Mouse (Mus musculus): Measurements from ENCODE around the gene Ambra1.

The Ambra1 gene

GRCm38 (mm10) chr2:91859423-91859822 is 129.5 kb downstream of the Ambra1 start:
- intact Hi-C loops (cut with DNase I), result no loop called here

DNA sequence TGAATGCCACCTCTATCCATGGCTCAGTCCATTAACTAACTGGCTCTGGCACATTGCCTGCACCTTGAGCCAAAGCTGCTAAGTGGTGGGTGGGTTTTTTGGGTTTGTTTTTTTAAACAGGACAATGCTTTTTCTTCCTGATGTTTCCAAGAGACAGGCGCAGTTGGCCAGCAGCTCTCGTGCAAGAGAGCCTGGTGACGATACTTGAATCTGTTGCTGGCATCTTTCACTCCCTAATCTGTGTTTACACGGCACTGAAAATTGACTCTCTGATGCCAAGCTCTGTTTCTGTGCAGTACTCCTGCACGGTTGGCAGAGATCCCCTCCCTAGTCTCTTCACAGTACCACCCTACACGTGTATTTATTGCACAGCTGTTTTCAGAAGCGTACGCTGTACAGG is 140.8 kb downstream of the Ambra1 start:
- intact Hi-C loops (cut with DNase I), result no loop called here

DNA sequence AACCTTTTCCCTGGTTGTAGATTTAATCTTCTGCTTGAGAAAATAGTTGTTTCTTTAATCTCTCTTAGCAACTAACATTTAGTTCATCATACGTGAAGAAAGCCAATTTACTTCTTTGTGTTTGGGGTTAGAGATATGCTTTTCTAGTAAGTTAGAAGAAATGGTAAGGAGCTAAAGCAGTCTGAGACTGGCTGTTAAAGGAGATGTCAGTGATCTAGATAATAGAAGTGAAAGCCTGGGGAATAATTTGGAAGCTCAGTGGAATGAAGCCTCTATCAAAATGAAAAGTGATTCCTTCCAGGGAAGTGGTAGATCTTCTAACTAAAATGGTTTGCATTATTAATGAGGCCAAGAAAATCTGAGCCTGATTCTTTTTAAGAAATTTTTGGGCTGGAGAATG is 141.3 kb downstream of the Ambra1 start:
- intact Hi-C loops (cut with DNase I), result no loop called here

GRCm38 (mm10) chr2:91872658-91873057 is 142.7 kb downstream of the Ambra1 start:
- intact Hi-C loops (cut with DNase I), result no loop called here

- intact Hi-C loops (cut with DNase I), result no loop called here
Observed at GRCm38 (mm10) chr2:91876000-91876805, 146.3 kb downstream of the Ambra1 start.

- intact Hi-C loops (cut with DNase I), result no loop called here
Observed at GRCm38 (mm10) chr2:91876806-91877140, 146.8 kb downstream of the Ambra1 start.

DNA sequence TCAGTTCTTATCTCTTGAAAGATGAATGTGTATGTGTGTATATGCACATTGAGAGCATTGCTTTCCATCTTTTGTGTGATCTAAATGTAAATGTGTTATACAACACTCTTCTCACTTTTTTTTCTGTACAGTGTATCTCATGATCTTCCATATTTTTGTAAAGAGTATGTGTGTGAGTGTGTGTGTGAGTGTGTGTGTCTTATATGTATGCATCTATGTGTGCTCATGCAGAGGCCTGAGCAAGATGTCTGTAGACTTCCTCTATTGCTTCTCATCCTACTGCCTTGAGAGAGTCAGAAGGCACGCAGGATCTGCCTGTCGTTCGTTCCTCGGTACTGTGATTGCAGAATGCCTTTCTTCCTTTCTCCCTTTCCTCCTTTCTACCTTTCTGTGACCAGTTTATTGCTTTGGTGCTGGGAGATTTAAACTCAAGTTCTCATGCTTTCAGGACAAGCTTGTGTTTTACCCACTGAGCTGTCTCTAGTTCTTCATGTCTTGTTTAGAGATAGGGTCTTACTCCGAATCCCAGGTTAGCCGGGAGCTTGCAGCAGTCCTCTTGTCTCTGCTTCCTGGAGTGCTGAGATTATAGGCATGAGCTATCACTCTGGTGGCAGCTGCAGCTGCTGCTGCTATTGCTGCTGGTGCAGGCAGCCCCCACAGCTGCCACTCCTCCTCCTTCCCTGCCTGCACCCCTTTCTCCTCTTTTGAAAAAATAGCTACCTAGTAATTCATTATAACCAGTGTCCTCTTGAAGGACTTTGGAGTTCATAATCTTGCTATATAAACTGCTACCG is 148.7 kb downstream of the Ambra1 start:
- intact Hi-C loops (cut with DNase I), result no loop called here

DNA sequence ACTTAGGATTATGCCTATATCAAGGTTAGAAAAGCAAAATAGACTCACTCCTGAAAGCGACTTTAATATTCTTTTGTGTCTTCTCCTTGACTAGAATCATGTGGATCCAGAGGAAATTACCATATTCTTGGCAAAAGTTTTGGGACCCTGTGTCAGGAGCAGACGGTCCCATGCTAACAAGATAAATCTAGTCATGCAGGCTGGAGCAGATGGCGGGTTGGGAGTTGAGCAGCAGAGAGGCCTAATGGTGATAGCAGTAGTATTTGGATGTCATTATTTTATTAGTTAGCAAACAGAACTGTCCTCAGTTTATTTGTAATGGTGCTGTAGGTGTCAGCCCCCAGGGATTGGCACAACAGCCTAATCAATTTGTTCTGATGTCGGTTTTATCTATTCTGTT is 154.0 kb downstream of the Ambra1 start:
- intact Hi-C loops (cut with DNase I), result no loop called here

DNA sequence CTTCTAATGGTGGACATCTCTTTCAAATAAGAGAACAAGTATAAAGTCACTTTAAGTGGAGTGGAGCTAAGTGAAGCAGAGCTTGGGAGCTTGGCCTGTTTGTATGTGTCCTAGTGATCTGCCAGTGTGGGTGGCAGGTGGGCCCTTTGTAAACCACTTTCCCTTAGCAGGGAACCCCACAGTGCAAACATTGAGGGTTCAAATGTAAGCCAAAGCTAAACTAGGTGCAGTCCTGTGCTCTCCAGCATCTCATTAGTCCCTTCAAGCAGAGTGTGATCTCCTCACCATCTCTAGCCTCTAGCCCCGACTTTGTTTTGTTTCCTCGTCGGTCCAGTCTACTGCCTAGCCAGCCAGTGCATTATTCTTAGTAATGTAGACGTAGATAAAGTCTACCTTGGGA is 154.7 kb downstream of the Ambra1 start:
- intact Hi-C loops (cut with DNase I), result no loop called here

- intact Hi-C loops (cut with DNase I), result no loop called here
Observed at GRCm38 (mm10) chr2:91894716-91895115, 164.8 kb downstream of the Ambra1 start.

DNA sequence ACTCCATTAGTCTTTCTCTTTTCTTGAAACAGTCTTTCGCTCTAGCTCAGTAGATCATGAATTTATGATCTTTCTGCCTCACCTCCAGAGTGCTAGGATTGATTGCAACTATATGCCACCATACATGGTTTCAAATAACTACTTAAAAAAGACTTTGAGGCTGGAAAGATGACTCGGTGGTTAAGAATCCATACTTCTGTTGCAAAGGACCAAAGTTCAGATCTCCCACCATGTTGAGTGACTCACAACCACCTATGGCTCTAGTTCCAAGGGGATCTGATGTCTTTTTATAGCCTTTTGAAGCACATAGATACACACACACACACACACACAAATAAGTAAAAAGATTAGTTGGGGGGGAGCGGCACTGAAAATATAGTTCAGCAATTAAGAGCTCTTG is 165.5 kb downstream of the Ambra1 start:
- intact Hi-C loops (cut with DNase I), result no loop called here

GRCm38 (mm10) chr2:91897968-91898367 is 168.0 kb downstream of the Ambra1 start:
- intact Hi-C loops (cut with DNase I), result no loop called here

- intact Hi-C loops (cut with DNase I), result no loop called here
Observed at GRCm38 (mm10) chr2:91899141-91899540, 169.2 kb downstream of the Ambra1 start.

GRCm38 (mm10) chr2:91900431-91900830 is 170.5 kb downstream of the Ambra1 start:
- intact Hi-C loops (cut with DNase I), result no loop called here

DNA sequence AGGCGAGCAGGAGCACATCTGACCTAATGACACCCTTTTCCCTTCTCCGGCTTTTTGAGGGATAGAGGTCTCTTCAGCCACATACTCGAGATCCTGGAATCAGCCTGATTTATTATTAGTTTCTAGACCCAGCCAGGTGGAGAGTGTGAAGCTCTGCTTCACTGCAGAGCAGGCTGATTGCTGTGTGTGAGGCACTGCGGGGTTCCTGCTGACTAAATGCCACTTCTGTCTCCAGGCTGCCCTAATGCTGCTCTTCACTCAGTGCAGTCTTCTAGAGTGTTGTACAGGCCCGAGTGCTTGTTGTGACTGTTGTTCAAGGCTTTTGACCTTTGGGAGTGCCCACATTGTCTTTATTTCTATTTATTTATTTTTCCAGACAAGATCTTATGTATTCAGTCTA is 172.4 kb downstream of the Ambra1 start:
- intact Hi-C loops (cut with DNase I), result no loop called here

DNA sequence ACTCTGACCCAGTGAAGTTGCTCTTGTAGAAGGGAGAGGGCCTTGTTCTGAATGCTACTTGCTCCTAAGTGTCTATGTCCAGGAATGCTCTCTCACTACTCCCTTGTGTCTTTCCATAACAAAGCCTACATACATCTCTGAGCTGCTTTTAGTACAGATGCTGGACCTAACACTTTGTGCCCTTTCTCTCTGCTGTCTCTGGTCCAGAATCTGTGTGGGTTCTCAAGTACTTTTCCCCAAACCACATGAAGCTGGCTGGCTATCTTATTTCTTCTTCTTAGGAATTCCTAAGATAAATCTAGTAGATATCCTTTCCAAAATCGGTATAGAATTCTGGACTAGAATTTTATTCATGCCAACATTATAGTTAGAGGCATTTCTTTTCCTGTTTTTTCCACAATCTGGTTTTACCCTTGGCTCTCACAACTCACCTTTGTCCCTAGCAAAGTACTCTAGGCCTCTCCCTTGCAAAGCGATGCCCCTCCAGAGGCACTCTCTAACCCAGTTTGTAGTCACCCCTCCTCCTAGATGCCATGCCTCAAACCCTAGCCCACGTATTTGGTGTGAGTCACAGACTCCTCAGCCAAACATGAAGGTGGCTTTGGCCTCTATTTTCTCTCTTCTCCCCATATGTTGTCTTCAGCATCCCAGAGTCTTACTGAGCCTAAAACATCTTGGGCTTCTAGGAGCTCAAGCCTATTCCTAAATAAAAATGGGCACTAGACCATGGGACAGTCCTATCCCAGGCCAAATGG is 173.4 kb downstream of the Ambra1 start:
- intact Hi-C loops (cut with DNase I), result no loop called here

DNA sequence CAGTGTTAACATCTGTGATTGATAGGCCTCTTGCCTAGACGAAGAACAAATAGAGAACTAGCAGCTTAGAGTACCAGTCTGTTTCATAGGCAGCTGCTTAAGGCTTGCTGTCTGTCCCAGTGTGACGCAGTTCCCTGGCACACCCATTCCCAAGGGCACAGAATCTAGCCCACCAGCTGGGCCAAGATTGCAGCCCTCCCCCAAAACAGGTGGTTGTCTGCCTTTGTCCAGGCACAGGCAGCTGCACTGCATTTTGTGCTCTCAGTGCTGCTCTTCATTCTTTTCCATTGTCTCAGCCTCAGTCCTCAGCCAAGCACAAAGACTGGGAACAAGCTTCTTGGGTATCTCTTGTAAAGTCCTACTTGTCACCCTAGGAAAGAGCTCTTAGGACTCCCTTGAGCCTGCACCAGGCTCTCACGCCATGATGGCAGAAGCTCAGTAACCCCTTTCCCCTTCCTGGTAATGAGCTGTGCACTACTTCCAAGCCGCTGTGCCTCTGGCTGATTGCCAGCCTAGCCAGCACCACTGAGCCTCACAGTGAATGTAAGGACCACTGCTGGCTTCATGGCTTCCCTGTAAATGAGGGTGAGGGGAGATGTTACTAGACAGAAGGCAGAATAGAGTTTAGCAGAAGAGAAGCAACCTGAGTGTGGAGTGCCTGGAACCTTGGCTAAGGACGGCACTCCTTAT is 174.8 kb downstream of the Ambra1 start:
- intact Hi-C loops (cut with DNase I), result no loop called here

- intact Hi-C loops (cut with DNase I), result no loop called here
Observed at GRCm38 (mm10) chr2:91906141-91906540, 176.2 kb downstream of the Ambra1 start.

GRCm38 (mm10) chr2:91912616-91913015 is 182.7 kb downstream of the Ambra1 start:
- intact Hi-C loops (cut with DNase I), result no loop called here

GRCm38 (mm10) chr2:91913328-91914110 is 183.6 kb downstream of the Ambra1 start:
- intact Hi-C loops (cut with DNase I), result no loop called here
